Mouse (Mus musculus) midbrain, embryonic 16.5 days (tissue): ENCODE data around the gene Glis3. TPM values are rescaled to one million over a fixed set of nuclear protein-coding genes. Genes with fewer than 3 reads are reported as not detected.

Source experiments
- ATAC-seq: fragments of 200-750 bp; cut with Nextera tagmentation; 2 replicates; pipeline ENCODE4 v1.8.0; 2017; ENCODE audit warnings: moderate TSS enrichment
- H3K27ac ChIP-seq: fragments of 300-500 bp; sonication (generic); 2 replicates; pipeline ENCODE4 v1.5.1; 2014; ENCODE audit warnings: mild to moderate bottlenecking, low read length, mixed read lengths
- H3K27me3 ChIP-seq: fragments of 300-500 bp; sonication (generic); 2 replicates; pipeline ENCODE4 v1.6.1; 2014; ENCODE audit warnings: low read depth, low read length, mixed read lengths; ENCODE audit not compliant: control insufficient read depth, insufficient read depth
- H3K36me3 ChIP-seq: fragments of 300-500 bp; sonication (generic); 2 replicates; pipeline ENCODE4 v1.6.1; 2014; ENCODE audit warnings: mild to moderate bottlenecking, low read length, moderate library complexity, mixed read lengths; ENCODE audit not compliant: control insufficient read depth, insufficient read depth
- H3K4me1 ChIP-seq: fragments of 300-500 bp; sonication (generic); 2 replicates; pipeline ENCODE4 v1.6.1; 2014; ENCODE audit warnings: mild to moderate bottlenecking, low read length, mixed read lengths; ENCODE audit not compliant: control insufficient read depth, insufficient read depth
- H3K4me2 ChIP-seq: fragments of 300-500 bp; sonication (generic); 2 replicates; pipeline ENCODE4 v1.6.1; 2014; ENCODE audit warnings: mild to moderate bottlenecking, low read length, mixed read lengths
- H3K4me3 ChIP-seq: fragments of 300-500 bp; sonication (generic); 2 replicates; pipeline ENCODE4 v1.5.1; 2014; ENCODE audit warnings: low read depth, mild to moderate bottlenecking, low read length, moderate library complexity, mixed read lengths
- H3K9ac ChIP-seq: fragments of 300-500 bp; sonication (generic); 2 replicates; pipeline ENCODE4 v1.6.1; 2014; ENCODE audit warnings: low read depth, low read length, mixed read lengths
- H3K9me3 ChIP-seq: fragments of 300-500 bp; sonication (generic); replicated peaks from 2 replicates; pipeline ENCODE4 v1.6.1; 2014; ENCODE audit warnings: mild to moderate bottlenecking, low read length, mixed read lengths; ENCODE audit not compliant: control insufficient read depth, poor library complexity, severe bottlenecking
- WGBS: fragments of 180-500 bp; shearing (Covaris S2); extraction: QIAGEN DNeasy Blood & Tissue Kit; methylation state at CpG from one replicate; pipeline ENCODE4 v1.1.7; 2014; 5-methylcytosine and 5-hydroxymethylcytosine counted together
- polyA plus RNA-seq: library from polyadenylated mRNA; unstranded; fragments of >200 nt; fragmentation: Nextera tagmentation; extraction: Ambion mirVana; gene quantifications from 2 replicates; pipeline ENCODE4 v1.2.1, GENCODE M21; 2015

The Glis3 gene
- polyA plus RNA-seq, 1 experiment from 2014 or later, result 2.7 TPM

GRCm38 (mm10) chr19:28289457-28289856, 390.4 kb downstream of the Glis3 start:
- Histone ChIP-seq H3K27me3 (no peaks in the 10 kb centered on the region), H3K9ac (no peak overlapping the region), H3K36me3 (no peaks in the 10 kb centered on the region), H3K4me2 (no peak overlapping the region), H3K4me3 (no peak overlapping the region), H3K4me1 (no peaks in the 10 kb centered on the region), H3K9me3 (no peaks in the 10 kb centered on the region), H3K27ac (no peak overlapping the region)
- ATAC-seq, result no peak
- 68% methylated on average over 4 of the region's 4 CpGs for WGBS

- no peak for ATAC-seq
- no peak overlapping the region for H3K27ac ChIP-seq
- 70% methylated on average over 2 of the region's 2 CpGs for WGBS
- no peaks in the 10 kb centered on the region for H3K27me3 ChIP-seq
- H3K9me3 ChIP-seq, result no peaks in the 10 kb centered on the region
- H3K4me2 ChIP-seq, result no peak overlapping the region
- no peak overlapping the region for H3K9ac ChIP-seq
- H3K36me3 ChIP-seq, result no peaks in the 10 kb centered on the region
- no peaks in the 10 kb centered on the region for H3K4me1 ChIP-seq
- no peak overlapping the region for H3K4me3 ChIP-seq
These were observed 392.4 kb downstream of the Glis3 start for GRCm38 (mm10) chr19:28287431-28287830.

- Histone ChIP-seq H3K4me1 (no peaks in the 10 kb centered on the region), H3K36me3 (no peaks in the 10 kb centered on the region), H3K27me3 (no peaks in the 10 kb centered on the region), H3K27ac (no peak overlapping the region), H3K4me2 (no peak overlapping the region), H3K9ac (no peak overlapping the region), H3K4me3 (no peak overlapping the region), H3K9me3 (no peaks in the 10 kb centered on the region)
- 90% methylated on average over 7 of the region's 7 CpGs for WGBS
- no peak for ATAC-seq
These were observed 395.7 kb downstream of the Glis3 start for GRCm38 (mm10) chr19:28284098-28284569.

- WGBS, result 95% methylated on average over 7 of the region's 7 CpGs
- no peak for ATAC-seq
- no peak overlapping the region for H3K9ac ChIP-seq
These were observed 396.4 kb downstream of the Glis3 start for GRCm38 (mm10) chr19:28283241-28284097.

GRCm38 (mm10) chr19:28281405-28281804, 398.5 kb downstream of the Glis3 start:
- Histone ChIP-seq H3K36me3 (no peaks in the 10 kb centered on the region), H3K9me3 (no peaks in the 10 kb centered on the region), H3K9ac (no peak overlapping the region), H3K4me1 (no peaks in the 10 kb centered on the region), H3K4me2 (no peak overlapping the region), H3K4me3 (no peak overlapping the region), H3K27me3 (no peaks in the 10 kb centered on the region), H3K27ac (no peak overlapping the region)
- no peak for ATAC-seq
- 65% methylated on average over 4 of the region's 4 CpGs for WGBS

More at GRCm38 (mm10) chr19:28283241-28284097, 396.4 kb downstream of the Glis3 start:
- H3K27me3 ChIP-seq, result no peaks in the 10 kb centered on the region
- no peaks in the 10 kb centered on the region for H3K36me3 ChIP-seq
- no peak overlapping the region for H3K4me2 ChIP-seq
- H3K4me1 ChIP-seq, result no peaks in the 10 kb centered on the region
- H3K4me3 ChIP-seq, result no peak overlapping the region
- H3K9me3 ChIP-seq, result no peaks in the 10 kb centered on the region
- no peak overlapping the region for H3K27ac ChIP-seq

GRCm38 (mm10) chr19:28277104-28277503, 402.8 kb downstream of the Glis3 start:
- 29% methylated on average over 2 of the region's 2 CpGs for WGBS

GRCm38 (mm10) chr19:28274501-28274900, 405.4 kb downstream of the Glis3 start:
- 82% methylated on average over 2 of the region's 2 CpGs for WGBS
- no peak overlapping the region for H3K27ac ChIP-seq
- no peak overlapping the region for H3K9ac ChIP-seq
- no peak overlapping the region for H3K4me3 ChIP-seq
- no peaks in the 10 kb centered on the region for H3K4me1 ChIP-seq
- H3K27me3 ChIP-seq, result no peaks in the 10 kb centered on the region
- H3K4me2 ChIP-seq, result no peak overlapping the region
- H3K36me3 ChIP-seq, result no peaks in the 10 kb centered on the region
- ATAC-seq, result no peak
- no peaks in the 10 kb centered on the region for H3K9me3 ChIP-seq

More at GRCm38 (mm10) chr19:28277104-28277503, 402.8 kb downstream of the Glis3 start:
- H3K27ac ChIP-seq, result no peak overlapping the region
- H3K9ac ChIP-seq, result no peak overlapping the region
- no peaks in the 10 kb centered on the region for H3K4me1 ChIP-seq
- no peak overlapping the region for H3K4me2 ChIP-seq
- H3K4me3 ChIP-seq, result no peak overlapping the region
- H3K36me3 ChIP-seq, result no peaks in the 10 kb centered on the region
- H3K9me3 ChIP-seq, result no peaks in the 10 kb centered on the region
- no peaks in the 10 kb centered on the region for H3K27me3 ChIP-seq
- ATAC-seq, result no peak

GRCm38 (mm10) chr19:28273946-28274345, 405.9 kb downstream of the Glis3 start:
- Histone ChIP-seq H3K27me3 (no peaks in the 10 kb centered on the region), H3K27ac (no peak overlapping the region), H3K4me1 (no peaks in the 10 kb centered on the region), H3K9me3 (no peaks in the 10 kb centered on the region), H3K4me3 (no peak overlapping the region), H3K9ac (no peak overlapping the region), H3K36me3 (no peaks in the 10 kb centered on the region), H3K4me2 (no peak overlapping the region)
- 87% methylated on average over 4 of the region's 4 CpGs for WGBS
- no peak for ATAC-seq

- no peak for ATAC-seq
- 83% methylated on average over 8 of the region's 8 CpGs for WGBS
These were observed 413.0 kb downstream of the Glis3 start for GRCm38 (mm10) chr19:28266850-28267249.

More at GRCm38 (mm10) chr19:28266850-28267249, 413.0 kb downstream of the Glis3 start:
- H3K4me3 ChIP-seq, result no peak overlapping the region
- no peaks in the 10 kb centered on the region for H3K4me1 ChIP-seq
- no peak overlapping the region for H3K4me2 ChIP-seq
- H3K36me3 ChIP-seq, result no peaks in the 10 kb centered on the region
- H3K9me3 ChIP-seq, result no peaks in the 10 kb centered on the region
- no peaks in the 10 kb centered on the region for H3K27me3 ChIP-seq
- no peak overlapping the region for H3K27ac ChIP-seq
- H3K9ac ChIP-seq, result no peak overlapping the region
